ENCODE assay signal across 7 mouse cellular contexts in genomic region chr13:47104146-47104545, GRCm38 (mm10). TPM values are rescaled to one million over a fixed set of nuclear protein-coding genes. Genes with fewer than 3 reads are reported as not detected.
DNase-seq lines count a peak whose midpoint lies in the region; ATAC-seq and TF ChIP-seq lines count a peak whose summit lies in the region.

No protein-coding gene starts in this region.

- no peak for ATAC-seq in forebrain, embryonic 13.5 days
- no peak for ATAC-seq in limb, embryonic 13.5 days (ENCODE audit: low FRiP score, low read depth)
- no peak for ATAC-seq in stomach, postnatal 0 days (ENCODE audit: low FRiP score, low TSS enrichment)

- H3K27ac ChIP-seq in testis, adult 2 months (ENCODE audit: control insufficient read depth, insufficient read depth, low read depth, low read length): peak overlapping the region; percentile 73; the same call in 1 of the 2 replicates
- H3K27ac ChIP-seq in forebrain, embryonic 13.5 days: no peak overlapping the region
- H3K27ac ChIP-seq in limb, embryonic 13.5 days: no peak overlapping the region
- no peak overlapping the region for H3K27ac ChIP-seq in stomach, postnatal 0 days (replicated peaks)

- DNase-seq in testis, postnatal 10 days (ENCODE audit: low spot score): no peak
- DNase-seq in stomach, postnatal 0 days (ENCODE audit: low spot score): no peak
- DNase-seq in spleen, postnatal 14 days (ENCODE audit: low spot score in 2 of 2): no peak
- no peak for DNase-seq in frontal cortex, postnatal 25 days (ENCODE audit: low spot score in 2 of 2)

- peak overlapping the region; percentile 77 for H3K4me2 ChIP-seq in forebrain, embryonic 13.5 days
- peak overlapping the region; percentile 68 for H3K4me2 ChIP-seq in limb, embryonic 13.5 days (replicated peaks)
- H3K4me2 ChIP-seq in stomach, postnatal 0 days (replicated peaks; ENCODE audit: low read depth): peak overlapping the region; percentile 78

- 11% methylated on average over 2 of the region's 2 CpGs for WGBS in forebrain, embryonic 13.5 days
- 19% methylated on average over 2 of the region's 2 CpGs for WGBS in limb, embryonic 13.5 days
- 13% methylated on average over 2 of the region's 2 CpGs for WGBS in stomach, postnatal 0 days

- TF ChIP-seq POLR2A in testis, adult 2 months (IDR thresholded peaks at IDR 0.05; ENCODE audit: control insufficient read depth, low read depth, low read length): no peak

- H3K9me3 ChIP-seq in forebrain, embryonic 13.5 days (replicated peaks): no peaks in the 10 kb centered on the region
- H3K9me3 ChIP-seq in limb, embryonic 13.5 days: no peaks in the 10 kb centered on the region
- no peaks in the 10 kb centered on the region for H3K9me3 ChIP-seq in stomach, postnatal 0 days (ENCODE audit: control insufficient read depth, low read length)

- H3K9ac ChIP-seq in forebrain, embryonic 13.5 days: peak overlapping the region; percentile 98
- H3K9ac ChIP-seq in limb, embryonic 13.5 days: peak overlapping the region; percentile 98
- H3K9ac ChIP-seq in stomach, postnatal 0 days (ENCODE audit: low read length): no peak overlapping the region

- H3K36me3 ChIP-seq in testis, adult 2 months (ENCODE audit: control insufficient read depth, insufficient read depth, low read length): no peaks in the 10 kb centered on the region
- peaks cover 17% of the 10 kb centered on the region for H3K36me3 ChIP-seq in forebrain, embryonic 13.5 days (ENCODE audit: poor library complexity, severe bottlenecking)
- H3K36me3 ChIP-seq in limb, embryonic 13.5 days: peaks cover 18% of the 10 kb centered on the region
- H3K36me3 ChIP-seq in stomach, postnatal 0 days (ENCODE audit: control insufficient read depth, insufficient read depth, low read length): peaks cover 2% of the 10 kb centered on the region; the same call in 1 of the 2 replicates

- TF ChIP-seq EP300 in stomach, postnatal 0 days (optimal IDR thresholded peaks at IDR 0.05): no peak

- peaks cover 8% of the 10 kb centered on the region for H3K4me1 ChIP-seq in testis, adult 2 months (ENCODE audit: control insufficient read depth, insufficient read depth, low read length)
- H3K4me1 ChIP-seq in forebrain, embryonic 13.5 days: peaks cover 29% of the 10 kb centered on the region
- peaks cover 23% of the 10 kb centered on the region for H3K4me1 ChIP-seq in limb, embryonic 13.5 days
- H3K4me1 ChIP-seq in stomach, postnatal 0 days (replicated peaks; ENCODE audit: control insufficient read depth, insufficient read depth): no peaks in the 10 kb centered on the region

- TF ChIP-seq CTCF in testis, adult 2 months (IDR thresholded peaks at IDR 0.05; ENCODE audit: control insufficient read depth, insufficient read depth, insufficient replicate concordance, low read depth, low read length): no peak
- no peak for TF ChIP-seq CTCF in stomach, postnatal 0 days (IDR thresholded peaks at IDR 0.05; ENCODE audit: low read depth)

- H3K4me3 ChIP-seq in testis, adult 2 months (ENCODE audit: control insufficient read depth, low read depth, low read length): peak overlapping the region; percentile 78
- H3K4me3 ChIP-seq in forebrain, embryonic 13.5 days: peak overlapping the region; percentile 98
- H3K4me3 ChIP-seq in limb, embryonic 13.5 days: peak overlapping the region; percentile 93
- H3K4me3 ChIP-seq in stomach, postnatal 0 days (ENCODE audit: low read depth, low read length): peak overlapping the region; percentile 96

- no peaks in the 10 kb centered on the region for H3K27me3 ChIP-seq in testis, adult 2 months (ENCODE audit: control insufficient read depth, insufficient read depth, low read length)
- no peaks in the 10 kb centered on the region for H3K27me3 ChIP-seq in forebrain, embryonic 13.5 days
- no peaks in the 10 kb centered on the region for H3K27me3 ChIP-seq in limb, embryonic 13.5 days
- H3K27me3 ChIP-seq in stomach, postnatal 0 days (ENCODE audit: control insufficient read depth, insufficient read depth, low read length): no peaks in the 10 kb centered on the region

RNA-seq across cellular contexts. Expression of gene Dek, which starts 1.9 kb away (rescaled TPM):
- polyA plus RNA-seq in testis, adult 2 months (2012; rRNA removed): 5.3 and 6.5 TPM in 2 replicates
- 336 and 341 TPM in 2 replicates for polyA plus RNA-seq in forebrain, embryonic 13.5 days (2015; fragmentation: Nextera tagmentation; extraction: Ambion mirVana)
- polyA plus RNA-seq in limb, embryonic 13.5 days (2015; fragmentation: Nextera tagmentation; extraction: Ambion mirVana): 345 and 372 TPM in 2 replicates
- 114 and 133 TPM in 2 replicates for polyA plus RNA-seq in stomach, postnatal 0 days (2015; fragmentation: Nextera tagmentation; extraction: Ambion mirVana)

RNA-seq across cellular contexts. Expression of gene Rnf144b, which starts 18.3 kb away (rescaled TPM):
- polyA plus RNA-seq in testis, adult 2 months (2012; rRNA removed): 17.8 and 20.9 TPM in 2 replicates
- 0.19 and 0.33 TPM in 2 replicates for polyA plus RNA-seq in forebrain, embryonic 13.5 days (2015; fragmentation: Nextera tagmentation; extraction: Ambion mirVana)
- polyA plus RNA-seq in limb, embryonic 13.5 days (2015; fragmentation: Nextera tagmentation; extraction: Ambion mirVana): 2.0 and 2.1 TPM in 2 replicates
- polyA plus RNA-seq in stomach, postnatal 0 days (2015; fragmentation: Nextera tagmentation; extraction: Ambion mirVana): 3.7 and 4.0 TPM in 2 replicates

RNA-seq across cellular contexts. Expression of gene Tpmt, which starts 59.6 kb away (rescaled TPM):
- 2.9 and 3.4 TPM in 2 replicates for polyA plus RNA-seq in testis, adult 2 months (2012; rRNA removed)
- polyA plus RNA-seq in forebrain, embryonic 13.5 days (2015; fragmentation: Nextera tagmentation; extraction: Ambion mirVana): 29.5 and 30.6 TPM in 2 replicates
- 20.6 and 24.0 TPM in 2 replicates for polyA plus RNA-seq in limb, embryonic 13.5 days (2015; fragmentation: Nextera tagmentation; extraction: Ambion mirVana)
- polyA plus RNA-seq in stomach, postnatal 0 days (2015; fragmentation: Nextera tagmentation; extraction: Ambion mirVana): 10.0 and 10.2 TPM in 2 replicates

Comparison
In these comparisons a context has a peak if more than half of its experiments do, and no peak if none do; other contexts are left out.
1. RNA of gene Dek, which starts 1.9 kb away (polyA plus RNA-seq): 345 to 372 TPM in limb, embryonic 13.5 days, 336 to 341 TPM in forebrain, embryonic 13.5 days and 114 to 133 TPM in stomach, postnatal 0 days; 5.3 to 6.5 TPM in testis, adult 2 months; every median in the first group is over 10 times any median in the second.
2. Peak in every context shown above with its lines, with median percentiles within 50 percentile points of each other: H3K4me3 ChIP-seq and H3K4me2 ChIP-seq.